Mouse (Mus musculus): ENCODE measurements around the gene Aif1l.

DNA sequence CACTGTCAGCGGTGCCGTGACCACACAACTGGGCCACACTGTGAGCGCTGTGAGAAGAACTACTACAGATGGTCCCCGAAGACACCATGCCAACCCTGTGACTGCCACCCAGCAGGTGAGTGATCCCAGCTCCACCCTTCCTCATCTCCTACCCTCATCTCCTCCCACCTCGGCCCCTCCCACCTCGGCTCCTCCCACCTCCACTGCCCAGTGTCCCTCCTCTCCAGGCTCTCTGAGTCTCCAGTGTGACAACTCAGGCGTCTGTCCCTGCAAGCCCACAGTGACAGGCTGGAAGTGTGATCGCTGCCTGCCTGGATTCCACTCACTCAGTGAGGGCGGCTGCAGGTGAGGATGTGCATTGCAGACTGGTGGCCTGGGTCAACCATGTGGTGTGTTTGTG is 44.3 kb upstream of the Aif1l start:
- no peak for TF ChIP-seq POU5F1 (IDR thresholded peaks at IDR 0.05; ENCODE audit: borderline replicate concordance, low read length)
- TF ChIP-seq CTCF (conservative IDR thresholded peaks at IDR 0.05; ENCODE audit: low read length), result no peak

All from E14TG2a.4 (cell line).